Mouse (Mus musculus) gastrocnemius, adult 8-10 months (tissue): ENCODE results near the gene Mrpl54. TPM values are rescaled to one million over a fixed set of nuclear protein-coding genes. Genes with fewer than 3 reads are reported as not detected.

Experiments
- DNase-seq, 2 experiments: peaks; one replicate each; pipeline ENCODE4 v3.0.0; 2022; ENCODE audit warnings: low spot score in 2 of 2
- total RNA-seq, 4 experiments: library from RNA; stranded (reverse); gene quantifications; 2 replicates each; pipeline ENCODE4 v1.2.4; 2022

The Mrpl54 gene
- 100 to 1,000 TPM in 3 of 4 experiments, 10 to 100 TPM in 1; 96.1 to 111 (median 102) TPM for total RNA-seq

GRCm38 (mm10) chr10:81266211-81267105 is at the start of gene Mrpl54, which contains the start of gene Apba3:
Mrpl54 (minus strand) TSS chr10:81266934.
Apba3 (plus strand) TSS chr10:81266960.
- peak; percentile 94 to 96 for DNase-seq

GRCm38 (mm10) chr10:81315587-81315986 is 48.9 kb upstream of the Mrpl54 start:
- DNase-seq = no peak

GRCm38 (mm10) chr10:81314201-81314600 is 47.5 kb upstream of the Mrpl54 start:
- no peak for DNase-seq

GRCm38 (mm10) chr10:81313581-81313980 is 46.8 kb upstream of the Mrpl54 start:
- DNase-seq = no peak

- DNase-seq = no peak
Measured at GRCm38 (mm10) chr10:81309571-81309970, 42.8 kb upstream of the Mrpl54 start.

GRCm38 (mm10) chr10:81306837-81307682 is 40.3 kb upstream of the Mrpl54 start:
- DNase-seq = no peak

GRCm38 (mm10) chr10:81306173-81306668 is 39.5 kb upstream of the Mrpl54 start:
- DNase-seq = no peak

- no peak for DNase-seq
Measured at GRCm38 (mm10) chr10:81305663-81306062, 38.9 kb upstream of the Mrpl54 start.

GRCm38 (mm10) chr10:81304597-81305238 is 38.0 kb upstream of the Mrpl54 start:
- no peak for DNase-seq

GRCm38 (mm10) chr10:81303761-81304160 is 37.0 kb upstream of the Mrpl54 start:
- DNase-seq = no peak

GRCm38 (mm10) chr10:81303258-81303657 is 36.5 kb upstream of the Mrpl54 start:
- no peak for DNase-seq

- DNase-seq = no peak
Measured at GRCm38 (mm10) chr10:81302781-81303218, 36.1 kb upstream of the Mrpl54 start.

- no peak for DNase-seq
Measured at GRCm38 (mm10) chr10:81302288-81302687, 35.6 kb upstream of the Mrpl54 start.

GRCm38 (mm10) chr10:81301321-81301720 is 34.6 kb upstream of the Mrpl54 start:
- no peak for DNase-seq

GRCm38 (mm10) chr10:81300352-81300907 is 33.7 kb upstream of the Mrpl54 start:
- no peak for DNase-seq

- DNase-seq = no peak
Measured at GRCm38 (mm10) chr10:81299585-81300351, 33.0 kb upstream of the Mrpl54 start.

- DNase-seq = no peak
Measured at GRCm38 (mm10) chr10:81298369-81299100, 31.8 kb upstream of the Mrpl54 start.

- no peak for DNase-seq
Measured at GRCm38 (mm10) chr10:81297845-81298244, 31.1 kb upstream of the Mrpl54 start.

GRCm38 (mm10) chr10:81297246-81297645 is 30.5 kb upstream of the Mrpl54 start:
- no peak for DNase-seq
